Mouse (Mus musculus): Measurements from ENCODE around the gene Gsdma.
"Not testable (repeated sequence)": the region's sequence is repeated elsewhere in the genome, so short reads cannot be mapped to it uniquely, and the experiment has no call there.

Gsdma gene

DNA sequence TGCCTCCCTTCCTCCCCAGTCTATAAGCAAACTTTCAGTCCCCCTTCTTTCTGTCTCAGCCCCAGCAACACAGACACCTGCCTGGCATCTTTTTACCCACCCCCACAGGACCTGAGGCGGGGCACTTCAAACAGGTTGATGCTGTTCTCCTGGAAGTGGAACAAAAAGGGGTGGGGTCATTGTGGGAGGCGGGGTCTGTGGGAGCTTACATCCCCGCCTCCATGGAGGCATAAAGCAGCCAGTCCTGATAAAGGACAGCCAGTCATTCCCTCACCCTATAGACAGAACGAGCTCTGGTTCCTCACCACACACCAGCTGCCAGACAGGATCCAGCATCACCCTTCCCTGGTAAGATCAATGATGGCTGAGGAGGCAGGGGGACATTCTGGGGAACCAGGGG lies at the start of gene Gsdma:
TSS of gene Gsdma (plus strand) at position 261 of the 400 bp plus-strand sequence.
- DNase-seq: no peak

GRCm38 (mm10) chr11:98620791-98621190 lies 43.4 kb upstream of the Gsdma start:
- DNase-seq: no peak

DNA sequence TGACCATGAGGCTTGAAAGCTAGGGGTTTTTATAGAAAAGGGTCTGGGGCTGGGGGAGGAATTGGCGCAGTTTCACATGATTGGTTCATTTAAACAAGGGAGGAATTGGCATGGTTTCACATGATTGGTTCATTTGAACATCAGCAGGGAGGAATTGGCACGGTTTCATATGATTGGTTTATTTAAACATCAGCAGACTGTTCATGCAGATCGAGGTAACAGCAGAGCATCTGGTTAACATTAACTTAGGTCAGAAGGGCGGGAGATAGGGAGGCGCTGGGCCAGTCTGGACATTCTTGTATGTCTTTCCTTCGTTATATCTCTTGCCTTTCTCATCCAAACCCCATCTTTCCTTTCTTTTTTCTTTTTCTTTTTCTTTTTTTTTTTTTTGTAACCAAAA lies 40.2 kb upstream of the Gsdma start:
- not testable (repeated sequence) for DNase-seq

GRCm38 (mm10) chr11:98624381-98624780 lies 39.8 kb upstream of the Gsdma start:
- DNase-seq: not testable (repeated sequence)

DNA sequence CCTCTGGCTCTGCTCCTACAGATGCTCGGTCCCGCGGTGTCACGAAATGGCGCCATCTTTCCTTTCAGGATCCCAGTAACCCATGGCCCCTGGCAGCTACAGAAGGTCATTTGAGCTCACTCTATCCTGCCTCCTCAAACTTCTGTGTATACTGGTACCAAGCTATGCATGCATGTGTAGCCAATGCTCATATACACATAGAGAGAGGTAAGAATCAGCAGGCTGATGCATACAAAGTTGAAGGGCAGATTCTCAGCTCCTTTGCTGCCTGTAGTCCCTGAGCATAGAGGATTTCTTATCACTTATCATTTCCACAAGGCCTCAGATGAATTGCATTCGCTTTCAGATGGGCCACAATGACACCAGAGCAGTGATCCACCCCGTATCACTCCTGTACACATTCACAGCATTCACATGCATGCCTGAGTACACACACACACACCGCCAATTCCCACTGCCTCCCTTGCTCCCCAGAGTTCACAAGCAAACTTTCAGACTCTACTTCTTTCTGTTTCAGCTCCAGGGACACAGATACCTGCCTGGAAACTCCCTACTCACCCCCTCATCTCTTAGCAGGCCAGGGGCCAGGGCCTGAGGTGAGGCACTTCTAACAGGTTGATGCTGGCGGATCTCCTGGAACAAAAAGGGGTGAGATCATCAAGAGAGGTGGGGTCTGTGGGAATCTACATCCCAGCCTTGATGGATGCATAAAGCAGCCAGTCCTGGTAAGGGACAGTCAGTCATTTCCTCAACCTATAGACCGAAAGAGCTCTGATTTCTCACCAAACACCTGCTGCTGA lies 38.3 kb upstream of the Gsdma start, which contains the start of the genes Gm12355 and Gsdma3:
TSS of gene Gm12355 (minus strand) at position 51 of the 800 bp plus-strand sequence.
TSS of gene Gsdma3 (plus strand) at position 750 of the 800 bp plus-strand sequence.
- no peak for DNase-seq

DNA sequence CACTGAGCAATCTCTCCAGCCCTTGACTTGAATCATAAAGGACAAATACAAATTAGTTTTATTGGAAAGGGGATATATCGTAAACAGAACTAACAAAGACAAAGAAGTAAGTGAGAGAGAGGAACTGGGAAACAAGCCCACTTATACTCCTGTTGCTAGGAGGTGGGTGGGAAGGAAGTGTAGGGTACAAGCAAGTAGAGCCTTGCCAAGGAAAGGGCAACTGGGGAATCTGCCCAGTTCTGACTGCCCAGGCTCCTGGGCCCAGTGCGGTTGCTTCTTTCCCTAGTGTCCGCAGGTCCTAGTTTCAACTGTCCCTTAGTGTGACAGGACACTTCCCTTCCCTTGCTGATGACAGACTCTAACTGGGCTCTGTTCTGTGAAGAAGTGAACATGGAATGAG lies 35.4 kb upstream of the Gsdma start:
- DNase-seq: no peak

DNA sequence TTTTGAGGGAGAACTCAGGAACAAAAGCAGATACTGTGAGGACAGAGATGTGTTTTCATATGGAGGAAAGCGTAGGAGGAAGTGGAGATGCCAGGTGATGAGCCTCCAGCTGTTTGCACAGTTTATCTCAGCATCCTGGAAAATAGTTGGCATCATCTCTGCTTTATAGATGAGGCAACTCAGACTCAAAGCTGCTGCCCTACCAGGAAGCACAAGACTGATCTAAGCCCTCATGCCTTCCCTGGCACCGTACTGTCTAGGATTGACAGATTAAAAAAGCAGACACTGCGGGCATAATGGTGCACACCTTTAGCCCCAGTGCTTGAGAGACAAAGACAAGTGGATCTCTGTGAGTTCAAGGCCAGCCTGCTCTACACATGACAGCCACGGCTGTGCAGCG lies 33.5 kb upstream of the Gsdma start:
- no peak for DNase-seq

GRCm38 (mm10) chr11:98635312-98635970 lies 28.7 kb upstream of the Gsdma start:
- DNase-seq: peak; percentile 58

DNA sequence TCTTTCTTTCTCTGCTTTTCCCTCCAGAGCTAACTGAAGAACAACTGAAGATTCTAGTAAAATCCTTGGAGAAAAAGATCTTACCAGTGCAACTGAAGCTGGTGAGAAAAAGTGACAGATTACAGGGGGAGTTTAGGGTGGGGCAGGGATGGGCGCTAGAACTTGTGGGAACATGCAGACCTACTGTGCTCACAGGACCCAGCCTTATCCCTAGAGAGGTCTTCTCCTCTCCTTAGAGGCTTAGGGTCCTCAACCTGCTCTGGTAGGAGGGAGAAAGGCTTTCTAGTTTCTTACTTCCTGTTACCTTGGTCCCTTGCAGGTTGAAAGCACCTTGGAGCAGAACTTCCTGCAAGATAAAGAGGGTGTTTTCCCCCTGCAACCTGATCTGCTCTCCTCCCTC lies 26.6 kb upstream of the Gsdma start:
- no peak for DNase-seq

- peak; percentile 3 for DNase-seq
Observed at GRCm38 (mm10) chr11:98640091-98640490, 24.1 kb upstream of the Gsdma start.

GRCm38 (mm10) chr11:98644757-98645156 lies 19.4 kb upstream of the Gsdma start:
- DNase-seq: no peak

DNA sequence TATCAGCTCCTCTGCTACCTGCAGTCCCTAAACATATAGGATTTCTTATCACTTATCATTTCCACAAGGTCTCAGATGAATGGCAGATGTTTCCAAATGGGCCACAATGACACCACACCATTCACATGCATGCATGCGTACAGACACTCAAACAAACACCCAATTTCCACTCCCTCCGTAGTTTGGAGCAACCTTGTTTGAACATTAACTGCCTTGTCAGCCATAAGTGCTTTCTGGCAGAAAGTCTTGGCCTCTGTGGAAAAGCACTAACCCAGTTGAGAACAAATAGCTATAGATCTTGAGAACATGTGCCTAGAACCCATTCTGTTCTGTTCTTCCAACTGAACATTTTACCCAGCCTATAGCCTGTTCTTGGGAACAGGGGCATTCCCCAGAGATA lies 18.2 kb upstream of the Gsdma start:
- DNase-seq: no peak

DNA sequence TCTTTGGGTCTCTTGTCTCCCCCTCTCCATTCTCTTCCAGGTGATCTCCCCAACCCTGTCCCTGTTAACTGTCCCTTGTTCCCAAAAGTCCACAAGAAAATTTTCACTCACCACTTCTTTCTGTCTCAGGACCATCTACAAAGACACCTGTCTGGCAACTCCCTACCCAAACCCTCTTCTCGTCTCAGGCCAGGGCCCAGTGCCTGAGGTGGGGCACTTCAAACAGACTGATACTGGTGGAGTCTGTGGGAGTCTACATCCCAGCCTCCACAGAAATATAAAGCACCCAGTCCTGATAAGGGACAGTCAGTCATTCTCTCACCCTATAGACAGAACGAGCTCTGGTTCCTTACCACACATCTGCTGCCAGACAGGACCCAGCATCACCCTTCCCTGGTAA lies 17.7 kb upstream of the Gsdma start, which contains the start of gene Gsdma2:
TSS of gene Gsdma2 (plus strand) at position 301 of the 400 bp plus-strand sequence.
- DNase-seq: no peak

- peak; percentile 65 for DNase-seq
Observed at GRCm38 (mm10) chr11:98655076-98655475, 9.1 kb upstream of the Gsdma start.

DNA sequence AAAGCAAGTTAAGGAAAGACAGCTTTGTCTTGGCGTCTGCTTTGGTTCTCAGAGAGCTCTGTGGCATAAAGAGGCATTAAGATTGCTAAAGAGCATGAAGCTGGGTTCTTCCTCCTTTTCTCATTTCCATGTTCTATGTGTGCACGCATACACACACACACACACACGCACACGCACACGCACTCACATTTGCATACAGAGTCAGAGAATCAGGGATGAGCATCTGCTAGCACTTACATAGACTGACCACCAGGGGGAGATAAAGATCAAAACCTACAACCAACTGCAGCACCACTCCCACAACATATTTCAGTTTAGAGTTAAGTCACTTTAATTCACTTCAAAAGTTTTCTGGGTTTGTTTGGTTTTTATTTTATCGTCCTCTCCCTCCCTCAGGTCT lies 3.6 kb upstream of the Gsdma start:
- peak; percentile 52 for DNase-seq

- peak; percentile 31 for DNase-seq
Observed at GRCm38 (mm10) chr11:98668984-98669383, 4.8 kb downstream of the Gsdma start.

DNA sequence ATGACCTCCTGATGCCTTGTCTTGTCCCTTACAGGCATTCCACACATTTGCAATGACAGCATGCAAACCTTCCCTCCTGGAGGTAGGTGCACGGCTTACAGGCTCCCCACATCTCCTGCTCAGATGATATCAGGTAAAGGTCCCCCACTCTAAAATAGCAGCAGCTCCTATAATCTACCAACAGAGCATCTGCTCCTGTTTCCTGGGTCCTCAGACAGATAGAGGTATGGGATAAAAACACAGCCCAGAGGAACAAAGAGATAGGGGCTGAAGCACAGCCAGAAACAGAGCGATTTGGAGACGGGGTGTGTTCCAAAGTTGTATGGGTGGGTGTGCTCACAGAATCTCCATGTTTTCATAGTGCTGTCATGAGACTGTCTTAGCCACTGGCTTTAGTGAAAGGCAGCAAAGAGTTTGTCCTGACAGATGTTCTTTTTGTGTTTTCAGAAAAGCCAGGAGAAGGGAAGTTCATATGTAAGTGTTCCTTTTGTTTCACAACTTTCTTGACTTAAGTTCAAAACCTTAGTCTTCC lies 7.2 kb downstream of the Gsdma start:
- DNase-seq: no peak

DNA sequence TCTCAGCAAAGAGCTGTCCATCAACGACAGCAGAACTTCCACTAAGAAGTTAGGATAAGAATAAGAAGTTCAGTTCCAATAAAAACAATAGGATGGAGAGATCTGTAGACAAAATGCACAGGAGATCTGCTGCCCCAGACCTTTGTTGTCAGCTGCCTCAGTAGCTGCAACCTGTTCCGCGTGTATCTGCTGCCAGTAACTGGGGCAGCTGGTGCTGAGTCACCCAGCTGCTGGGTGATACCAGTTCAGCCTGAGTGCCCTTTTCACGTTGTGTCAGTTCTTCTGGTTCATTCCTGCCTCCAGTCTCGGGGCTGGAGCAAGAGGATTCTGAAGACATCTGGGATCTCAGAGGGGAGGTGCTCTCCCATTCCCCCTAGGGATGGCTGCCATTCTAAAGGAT lies 7.7 kb downstream of the Gsdma start:
- no peak for DNase-seq

DNA sequence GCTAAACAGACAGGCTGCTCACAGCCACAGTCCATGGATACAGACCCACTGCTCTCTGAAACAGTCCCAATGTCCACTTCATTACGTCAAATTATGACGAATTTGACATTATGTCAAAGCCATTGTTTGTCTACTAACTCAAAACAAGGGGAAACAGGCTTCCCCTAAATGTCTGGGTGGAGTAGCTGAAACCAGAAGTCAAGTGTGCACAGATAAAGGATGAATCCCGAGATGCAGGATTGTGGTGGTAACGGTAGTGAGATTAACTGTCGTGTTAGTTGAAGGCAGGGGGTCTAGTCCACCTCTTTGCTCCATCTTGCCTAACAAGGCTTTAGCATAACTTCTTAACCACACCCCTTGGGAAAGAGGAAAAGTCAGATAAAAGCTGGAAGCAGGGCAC lies 8.3 kb downstream of the Gsdma start:
- no peak for DNase-seq

- DNase-seq: peak; percentile 74
Observed at GRCm38 (mm10) chr11:98673136-98673535, 9.0 kb downstream of the Gsdma start.

- no peak for DNase-seq
Observed at GRCm38 (mm10) chr11:98675829-98676363, 11.7 kb downstream of the Gsdma start.

GRCm38 (mm10) chr11:98680023-98680422 lies 15.9 kb downstream of the Gsdma start:
- DNase-seq: no peak

DNA sequence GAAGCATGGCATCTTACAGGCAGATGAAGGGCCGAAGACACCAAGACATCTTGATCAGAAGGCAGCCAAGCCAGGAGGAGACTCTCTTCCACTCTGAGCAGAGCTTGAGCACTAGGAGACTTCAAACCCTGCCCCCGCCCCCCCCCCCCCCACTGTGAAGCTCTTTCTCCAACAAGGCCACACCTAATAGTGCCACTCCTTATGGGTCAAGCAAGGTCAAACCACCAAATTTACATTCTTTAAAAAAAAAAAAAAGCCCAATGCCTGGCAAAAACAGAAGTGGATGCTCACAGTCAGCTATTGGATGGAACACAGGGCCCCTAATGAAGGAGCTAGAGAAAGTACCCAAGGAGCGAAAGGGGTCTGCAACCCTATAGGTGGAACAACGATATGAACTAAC lies 16.4 kb downstream of the Gsdma start:
- DNase-seq: not testable (repeated sequence)

DNA sequence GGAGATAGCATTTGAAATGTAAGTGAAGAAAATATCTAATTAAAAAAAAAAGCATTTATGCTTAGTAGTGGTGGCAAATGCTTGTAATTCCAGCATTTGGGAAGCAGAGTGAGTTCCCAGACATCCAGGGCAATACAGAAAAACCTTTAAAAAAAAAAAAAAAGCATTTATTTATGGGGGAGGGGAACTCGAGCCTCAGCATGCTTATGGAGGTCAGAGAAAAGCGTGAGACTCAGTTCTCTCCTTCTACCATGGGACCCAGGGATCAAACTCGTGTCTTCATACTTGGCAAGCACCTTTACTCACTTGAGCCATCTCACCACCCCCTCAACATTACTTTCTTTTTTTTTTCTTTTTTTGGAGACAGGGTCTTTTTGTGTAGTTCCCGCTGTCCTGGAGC lies 17.0 kb downstream of the Gsdma start:
- no peak for DNase-seq
